Mouse (Mus musculus) left cerebral cortex, postnatal 14 days (tissue): ENCODE data around the gene Ssu2. TPM values are rescaled to one million over a fixed set of nuclear protein-coding genes. Genes with fewer than 3 reads are reported as not detected.

Experiments used
- DNase-seq, 2 experiments: peaks; one replicate each; pipeline ENCODE4 v3.0.0; 2021 to 2022; ENCODE audit warnings: low spot score in 2 of 2, mixed read lengths in 1 of 2
- intact Hi-C: fragments of 180-260 bp; cut with DNase I; formaldehyde crosslinking; loops from one replicate; pipeline ENCODE4 v1.15.1; 2025
- total RNA-seq, 2 experiments: library from RNA; stranded (reverse); gene quantifications; 2 replicates each; pipeline ENCODE4 v1.2.3; 2021

Gene Ssu2
- total RNA-seq, 2 experiments from 2014 or later = 0.32 to 0.72 TPM

DNA sequence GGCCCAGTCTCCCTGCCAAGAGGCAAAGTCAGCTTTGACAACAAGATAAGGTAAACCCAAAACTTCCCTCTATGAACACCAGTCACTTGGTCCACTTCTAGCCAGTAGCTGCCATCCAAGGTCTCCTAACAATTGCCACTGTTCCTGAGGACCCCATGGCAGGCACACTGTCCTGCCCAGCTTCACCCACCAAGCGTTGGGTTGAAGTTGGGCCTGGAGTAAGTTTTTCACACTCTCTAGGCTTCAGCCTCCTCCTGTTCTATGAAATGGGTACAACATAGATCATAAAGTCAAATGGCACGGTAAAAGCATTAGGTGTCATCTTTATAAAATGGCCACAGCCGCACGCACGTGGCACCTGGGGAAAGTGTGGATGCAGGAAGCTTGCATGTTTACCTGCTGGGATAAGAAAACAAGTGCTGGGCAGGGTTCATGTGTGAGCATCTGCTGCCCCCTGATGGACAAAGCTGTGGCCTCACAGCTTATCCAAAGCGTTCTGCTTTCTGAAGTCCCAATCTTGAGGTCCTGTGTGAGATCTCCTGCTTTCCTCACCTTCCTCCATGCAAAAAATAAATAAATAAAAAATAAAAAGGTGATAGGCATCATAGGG is 25.4 kb downstream of the Ssu2 start:
- DNase-seq = peak; percentile 81 to 85
- intact Hi-C loops = loop anchor here (1.0 kb wide), 1 partner anchor 155 kb away; no protein-coding TSS in a partner anchor

DNA sequence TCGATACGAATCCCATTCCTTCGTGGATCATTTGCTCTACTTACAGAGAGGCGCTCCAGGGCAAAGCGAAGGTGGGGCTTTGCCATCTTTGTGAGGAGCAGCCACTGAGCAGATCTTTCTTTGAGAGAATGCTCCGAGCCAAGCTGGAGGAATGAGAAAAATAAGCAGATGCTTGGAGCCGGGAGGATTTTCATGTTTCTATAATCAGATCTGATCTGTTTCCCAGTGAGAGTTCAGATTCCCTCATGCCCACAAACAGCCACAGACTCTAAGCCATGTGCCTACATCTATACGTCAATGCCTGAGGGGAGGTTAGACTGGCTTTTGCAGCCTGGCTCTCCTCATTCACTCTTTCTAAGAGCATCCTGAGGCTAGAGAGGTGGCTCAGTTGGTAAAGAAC is 27.1 kb downstream of the Ssu2 start:
- DNase-seq = peak; percentile 48 to 56
- intact Hi-C loops = no loop called here

DNA sequence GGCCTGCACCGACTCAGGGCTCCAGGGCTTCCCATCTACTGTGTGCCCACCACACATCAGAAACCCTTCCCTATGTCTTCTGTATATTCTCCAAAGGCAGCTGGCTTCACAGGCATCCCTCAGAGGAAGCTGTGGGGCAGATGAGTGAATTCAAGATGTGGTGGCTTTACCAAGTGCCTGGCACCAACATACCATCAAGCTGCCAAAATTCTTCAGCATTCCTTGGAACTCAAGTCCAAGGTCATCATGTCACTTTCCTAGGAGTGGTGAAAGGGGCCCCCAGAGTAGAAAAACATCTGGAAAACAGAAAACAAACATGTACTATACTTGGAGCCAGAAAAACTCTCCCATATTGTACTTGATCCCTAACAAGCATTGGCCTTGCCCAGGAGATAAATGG is 28.5 kb downstream of the Ssu2 start:
- intact Hi-C loops = no loop called here
- no peak for DNase-seq

DNA sequence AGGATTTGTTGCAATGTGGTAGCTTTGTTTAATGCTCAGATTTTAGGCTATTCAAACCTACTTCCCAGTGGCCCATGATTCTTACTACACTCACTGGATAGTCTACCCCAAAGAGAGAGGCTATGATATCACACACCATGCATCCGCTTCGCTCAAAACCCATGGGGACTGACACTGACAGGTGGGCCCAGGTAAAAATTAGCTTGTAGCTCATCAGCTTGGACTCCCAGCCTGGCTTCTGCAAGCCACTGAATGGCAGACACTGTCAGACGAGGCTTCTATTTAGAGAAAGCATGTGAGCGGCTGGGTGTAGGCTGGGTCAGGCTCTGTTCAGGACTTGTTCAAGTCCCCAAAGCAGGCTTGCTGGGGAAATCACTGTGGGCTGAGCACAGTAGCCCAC is 37.4 kb downstream of the Ssu2 start:
- intact Hi-C loops = no loop called here
- DNase-seq = no peak

DNA sequence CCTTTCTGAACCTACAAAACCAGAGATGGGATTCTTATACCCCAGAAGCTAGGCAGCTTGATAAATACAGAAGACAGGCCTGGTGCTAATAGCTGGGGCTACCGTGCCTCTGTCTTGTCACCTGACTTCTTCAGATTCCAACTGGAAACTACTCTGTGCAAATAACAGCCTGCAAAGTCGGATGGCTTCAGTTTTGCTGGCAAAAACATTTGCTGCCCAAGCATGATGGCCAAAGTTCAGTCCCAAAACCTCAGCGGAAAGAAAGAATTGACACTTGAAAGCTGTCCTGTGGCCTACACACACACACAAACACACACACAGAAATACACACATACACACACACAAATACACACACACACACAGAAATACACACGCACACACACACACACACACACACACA is 48.8 kb downstream of the Ssu2 start:
- no peak for DNase-seq
- intact Hi-C loops = no loop called here

DNA sequence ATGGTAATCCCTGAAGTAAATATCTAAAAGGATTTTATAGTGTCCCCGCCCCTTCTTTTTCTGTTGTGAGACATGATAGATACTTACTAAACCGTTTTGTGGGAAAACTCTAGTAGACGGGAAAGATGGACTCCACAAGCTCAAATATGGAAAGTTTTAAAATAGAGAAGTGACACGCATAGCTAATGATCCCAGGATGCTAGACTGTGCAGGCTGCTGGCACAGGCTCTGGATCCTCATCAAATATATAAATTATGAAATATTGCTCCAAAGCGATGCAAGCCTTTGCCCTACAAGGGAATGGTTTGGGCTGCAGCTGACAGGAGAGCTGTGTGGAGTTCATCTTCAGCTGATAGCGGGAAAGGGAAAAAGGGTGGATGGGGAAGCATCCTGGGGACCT is 50.2 kb downstream of the Ssu2 start:
- intact Hi-C loops = no loop called here
- no peak for DNase-seq

DNA sequence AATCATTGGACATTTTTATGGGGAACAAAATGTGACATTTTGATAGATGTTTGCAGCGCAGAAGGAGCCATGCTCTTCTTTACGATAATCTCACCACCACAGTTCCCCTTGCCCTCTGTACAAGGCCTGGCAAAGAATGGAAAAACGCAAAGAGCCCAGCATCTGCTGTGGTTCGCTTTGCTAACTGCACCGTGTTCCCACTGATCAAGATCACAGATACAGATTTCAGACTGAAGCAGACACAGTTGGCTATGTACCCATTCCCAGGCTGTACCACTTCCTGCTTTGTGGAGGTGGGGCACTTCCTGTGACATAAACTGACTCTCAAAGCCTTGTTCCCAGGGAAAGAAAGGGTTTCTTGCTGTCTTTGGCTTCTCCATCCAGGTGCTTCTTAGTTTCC is 53.9 kb downstream of the Ssu2 start:
- no peak for DNase-seq
- intact Hi-C loops = no loop called here

DNA sequence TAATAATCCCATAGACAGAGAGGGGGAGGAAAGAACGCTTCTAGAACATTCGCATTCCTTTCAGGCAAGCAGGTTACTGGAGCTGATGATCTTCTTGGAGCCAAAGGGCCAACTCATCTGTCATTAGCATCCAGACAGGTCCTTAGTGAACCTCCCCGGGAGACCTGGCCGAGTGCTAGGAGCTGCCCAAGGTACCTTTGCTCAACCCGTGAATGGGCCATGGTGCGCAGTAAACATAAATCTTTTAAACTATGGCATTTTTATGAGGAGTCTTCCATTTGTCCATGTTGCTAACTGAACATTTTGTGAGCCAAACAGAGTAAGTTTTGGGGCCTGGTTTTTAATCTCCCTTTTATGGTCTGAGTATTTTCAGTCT is 56.6 kb downstream of the Ssu2 start:
- intact Hi-C loops = no loop called here
- DNase-seq = no peak

DNA sequence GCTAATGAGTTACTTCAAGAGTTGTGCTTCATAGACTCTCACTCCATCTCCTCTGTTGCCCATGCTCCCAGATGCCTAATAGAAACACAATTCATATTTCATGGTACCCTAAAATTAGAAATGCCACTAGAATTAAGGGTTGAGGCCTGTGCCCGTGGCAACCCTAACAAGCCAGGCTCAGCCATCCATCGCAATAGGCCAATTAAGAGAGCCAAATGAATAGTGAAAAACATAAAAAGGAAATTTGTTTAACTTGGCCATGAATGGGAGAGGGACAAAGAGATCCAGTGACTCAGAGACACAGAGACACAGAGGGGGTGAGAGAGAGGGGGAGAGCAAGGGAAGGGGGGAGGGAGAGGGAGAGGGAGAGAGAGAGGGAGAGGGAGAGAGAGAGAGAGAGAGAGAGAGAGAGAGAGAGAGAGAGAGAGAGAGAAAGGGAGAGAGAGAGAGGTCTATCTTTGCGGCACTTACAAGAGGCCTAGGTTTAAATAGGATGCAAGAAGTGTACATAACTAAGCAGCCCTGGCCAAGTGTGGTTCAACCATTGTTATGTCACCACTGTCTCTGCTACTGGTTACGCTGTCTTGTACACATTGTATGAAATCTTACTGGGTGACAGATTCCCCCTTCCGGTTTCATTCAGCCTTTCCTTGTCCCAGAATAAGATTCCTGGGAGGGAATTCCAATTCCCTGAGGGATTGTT is 57.2 kb downstream of the Ssu2 start:
- intact Hi-C loops = no loop called here
- DNase-seq = no peak

DNA sequence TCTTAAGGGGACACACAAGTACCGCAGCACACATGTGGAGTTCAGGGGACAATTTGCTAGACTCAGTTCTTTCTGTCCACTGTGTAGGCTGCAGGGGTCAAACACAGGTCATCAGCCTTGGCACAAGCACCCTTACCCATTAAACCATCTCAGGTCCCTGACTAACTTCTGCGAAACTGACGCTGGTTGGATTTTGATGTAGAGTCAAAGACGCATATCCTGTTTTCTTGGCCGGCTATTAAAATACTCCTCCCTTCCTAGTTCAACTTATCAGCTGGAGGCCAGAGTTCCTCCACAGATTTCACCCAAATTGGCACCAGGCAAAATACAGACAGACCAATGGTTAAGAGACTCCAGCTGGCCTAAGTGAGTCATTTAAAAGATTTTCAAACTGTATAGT is 60.0 kb downstream of the Ssu2 start:
- DNase-seq = no peak
- intact Hi-C loops = no loop called here

DNA sequence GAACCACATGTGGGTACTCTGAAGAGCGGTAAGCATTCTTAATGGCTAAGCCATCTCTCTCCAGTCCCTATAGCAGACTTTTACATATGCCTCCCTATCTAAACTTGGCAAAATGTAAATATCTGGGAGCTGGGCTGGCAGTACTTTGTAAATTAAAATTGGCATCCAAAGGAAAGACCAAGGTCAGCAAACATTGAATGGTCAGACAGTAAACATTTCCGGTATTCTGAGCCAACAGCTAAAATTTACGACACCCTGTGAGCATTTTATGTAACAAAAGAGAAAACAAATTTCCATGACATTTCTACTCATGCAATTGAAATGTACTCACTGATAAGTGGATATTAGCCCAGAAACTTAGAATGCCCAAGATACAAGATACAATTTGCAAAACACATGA is 62.6 kb downstream of the Ssu2 start:
- no peak for DNase-seq
- intact Hi-C loops = no loop called here

DNA sequence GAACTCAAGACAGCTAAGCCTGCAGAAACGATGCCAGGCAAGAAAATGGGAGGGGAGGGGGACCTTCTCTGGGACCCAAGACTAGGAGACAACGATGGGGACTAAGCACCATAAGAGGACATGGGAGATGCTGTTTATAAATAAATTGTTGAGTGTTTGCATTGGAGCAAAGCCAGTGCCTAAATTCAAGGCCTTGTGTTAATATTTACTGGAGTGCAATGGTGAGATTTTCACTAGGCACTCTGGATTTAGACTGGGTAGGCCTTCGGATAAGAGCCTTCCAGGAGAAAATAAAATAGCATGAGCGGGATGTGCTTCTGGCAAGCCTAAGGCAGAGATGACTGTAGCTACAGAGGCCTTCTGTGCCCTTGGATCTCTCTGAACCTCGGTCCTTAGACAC is 64.9 kb downstream of the Ssu2 start:
- intact Hi-C loops = no loop called here

DNA sequence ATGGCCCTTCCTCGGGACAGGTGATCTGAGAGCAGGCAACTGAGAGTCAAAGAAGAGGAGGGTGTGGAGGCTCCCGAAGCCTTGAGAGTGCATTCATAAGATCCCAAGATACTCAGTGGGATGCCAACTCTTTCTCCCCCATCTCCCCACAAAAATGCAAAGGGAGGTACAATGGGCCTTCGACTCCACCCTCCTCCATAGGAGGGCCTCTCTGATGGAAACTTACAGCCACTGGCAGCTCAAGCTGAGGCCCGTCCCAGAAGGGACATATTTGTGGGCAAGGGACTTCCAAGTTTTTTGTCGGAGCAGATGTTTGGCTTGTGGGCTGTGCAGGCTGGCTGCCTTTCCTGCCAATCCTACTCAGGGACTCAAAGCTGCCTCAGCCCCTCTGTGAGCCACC is 67.1 kb downstream of the Ssu2 start:
- intact Hi-C loops = no loop called here
- no peak for DNase-seq

More for the DNA sequence above, 64.9 kb downstream of the Ssu2 start:
- DNase-seq = no peak

DNA sequence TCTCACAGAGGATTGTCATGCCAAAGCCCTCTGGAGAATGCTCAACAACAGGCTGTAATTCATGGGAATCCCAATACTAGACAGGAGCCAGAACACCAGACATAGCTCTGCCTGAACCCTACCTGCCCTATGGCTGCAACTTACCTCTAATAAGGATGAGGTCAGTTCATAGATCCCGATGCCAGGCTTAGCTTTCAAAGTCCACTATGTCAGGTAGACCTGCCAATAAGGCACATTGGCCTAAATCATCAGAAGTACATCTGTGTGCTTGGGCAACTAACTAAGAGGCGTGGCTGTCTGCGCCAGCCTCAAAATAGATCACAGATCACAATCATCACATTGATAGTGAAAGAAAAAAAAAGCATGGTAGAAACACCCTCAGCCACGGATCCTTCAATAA is 68.4 kb downstream of the Ssu2 start:
- intact Hi-C loops = no loop called here
- no peak for DNase-seq

DNA sequence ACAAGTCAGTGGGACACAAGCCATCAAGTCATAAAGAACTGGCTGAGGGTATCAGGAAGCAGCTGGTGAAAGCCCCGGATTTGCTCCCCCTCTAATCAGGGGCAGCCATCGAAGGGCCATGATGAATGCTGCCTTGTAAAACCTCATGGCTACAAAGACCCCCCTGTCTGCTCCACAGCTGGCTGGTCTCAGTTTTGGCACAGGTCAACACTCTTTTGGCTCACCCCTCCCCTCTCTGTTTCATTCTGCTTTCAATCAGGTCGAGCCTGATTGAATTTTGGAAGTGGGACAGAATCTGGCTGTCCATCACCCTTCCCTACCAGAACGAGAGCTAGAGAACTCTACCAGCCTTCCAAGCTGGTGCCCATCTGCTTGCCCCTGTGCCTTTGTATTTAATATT is 76.4 kb downstream of the Ssu2 start:
- peak; percentile 15 to 37 for DNase-seq
- intact Hi-C loops = no loop called here

DNA sequence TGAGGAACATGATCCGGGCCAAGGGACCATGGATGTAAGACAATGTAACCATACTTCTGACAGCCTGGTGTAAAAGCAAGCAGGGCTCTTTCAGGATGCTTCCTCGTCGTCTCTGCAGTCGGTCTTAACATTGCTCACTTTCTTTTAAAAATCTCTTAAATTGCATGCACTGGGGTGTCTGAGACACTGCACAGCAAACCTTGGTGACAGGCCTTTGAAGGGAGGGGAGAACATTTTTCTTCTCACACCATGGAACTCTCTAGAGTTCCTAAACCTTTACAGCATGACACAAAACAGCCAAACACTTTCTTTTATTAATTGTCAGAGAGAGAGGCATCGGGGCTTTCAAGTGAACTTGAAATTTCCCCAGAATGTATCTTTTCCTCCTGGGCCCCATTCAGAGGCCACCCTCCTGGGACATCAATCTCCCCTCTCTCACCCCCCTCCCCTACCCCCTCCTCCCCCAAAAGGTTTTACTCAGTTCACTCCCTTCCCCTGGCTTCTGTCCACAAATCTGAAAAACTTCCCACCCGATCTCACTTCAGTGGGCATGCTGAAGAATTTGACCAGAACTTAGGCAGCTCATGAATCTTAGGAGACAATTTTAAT is 78.4 kb downstream of the Ssu2 start:
- intact Hi-C loops = no loop called here
- no peak for DNase-seq

Other genes with a start within 250 kb of the Ssu2 start
- 10 to 100 TPM; 17.4 to 23.4 TPM for gene Lmcd1, start 114.3 kb downstream of the Ssu2 start, total RNA-seq
- gene Cav3, start 71.5 kb upstream of the Ssu2 start, total RNA-seq = under 1 TPM; 0.30 to 0.42 TPM
- gene Oxtr, start 101.9 kb upstream of the Ssu2 start, total RNA-seq = 10 to 100 TPM in 1 of 2 experiments, 1 to 10 TPM in 1; 9.4 to 10.6 TPM